Mouse (Mus musculus): ENCODE measurements around the gene Rasgrp3. TPM values are rescaled to one million over a fixed set of nuclear protein-coding genes. Genes with fewer than 3 reads are reported as not detected.
A peak's percentile ranks its signal among the peaks of the same experiment; 100 is the strongest.

Rasgrp3 gene
- total RNA-seq (2017): 0.34 TPM in 1 of 2 replicates, not detected in the other

DNA sequence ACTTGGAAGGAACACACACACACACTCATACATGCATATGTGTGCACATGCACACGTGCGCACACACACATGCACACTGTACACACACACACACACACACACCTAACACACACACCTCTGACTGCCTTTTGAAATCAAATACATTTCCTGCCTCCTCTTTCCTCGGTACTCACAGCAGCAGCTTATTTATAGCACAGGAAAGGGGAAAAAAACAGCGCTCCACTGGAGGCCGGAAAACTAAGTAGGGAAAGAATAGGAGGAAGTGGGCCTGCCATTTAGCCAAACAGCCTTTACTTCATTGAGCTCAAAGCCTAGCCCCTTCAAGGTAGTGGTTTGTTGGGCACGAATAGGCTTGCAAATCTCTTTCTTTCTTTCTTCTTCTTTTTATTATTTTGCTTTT lies at the start of gene Rasgrp3:
Gene Rasgrp3 (plus strand): TSS at position 298 of the 400 bp plus-strand sequence.
- no peak for ATAC-seq (replicated peaks; ENCODE audit: low read depth, poor library complexity, severe bottlenecking)

DNA sequence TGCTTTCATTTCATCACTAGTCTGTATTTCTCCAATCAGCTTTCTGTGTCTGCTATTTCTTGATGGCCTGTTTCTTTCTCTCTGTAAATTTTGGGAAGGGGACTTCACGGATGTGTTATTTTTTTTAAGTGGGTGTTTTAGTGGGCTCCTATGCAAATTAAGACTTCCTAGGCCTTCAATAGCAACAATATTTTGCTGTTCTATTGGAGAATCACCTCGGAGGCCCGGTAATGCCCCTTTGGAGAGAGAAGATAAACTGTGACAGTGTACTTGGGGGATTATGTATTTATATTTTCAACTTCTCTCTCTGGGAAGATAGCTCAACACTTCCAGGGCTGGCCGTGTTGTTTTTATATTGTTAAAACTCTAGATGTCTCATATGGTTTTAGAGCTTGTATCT lies 47.3 kb upstream of the Rasgrp3 start:
- ATAC-seq (replicated peaks; ENCODE audit: low read depth, poor library complexity, severe bottlenecking): no peak

DNA sequence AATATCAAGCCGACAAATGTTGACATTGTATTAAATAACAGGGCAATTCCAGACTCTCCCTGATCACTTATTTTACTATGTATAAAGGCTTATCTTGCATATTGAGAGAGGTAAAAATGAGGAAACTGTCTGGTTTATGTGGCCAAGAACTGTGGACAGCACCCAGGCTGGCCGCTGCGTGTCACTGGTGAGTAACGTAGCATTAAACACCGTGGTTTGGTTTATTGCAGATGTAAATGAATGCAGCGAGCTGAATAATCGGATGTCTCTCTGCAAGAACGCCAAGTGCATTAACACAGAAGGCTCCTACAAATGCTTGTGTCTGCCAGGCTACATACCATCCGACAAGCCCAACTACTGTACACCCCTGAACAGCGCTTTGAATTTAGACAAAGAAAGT lies 45.6 kb upstream of the Rasgrp3 start:
- ATAC-seq (replicated peaks; ENCODE audit: low read depth, poor library complexity, severe bottlenecking): 0 out of 2 replicates have a peak, but pooled peaks have one; percentile 39

DNA sequence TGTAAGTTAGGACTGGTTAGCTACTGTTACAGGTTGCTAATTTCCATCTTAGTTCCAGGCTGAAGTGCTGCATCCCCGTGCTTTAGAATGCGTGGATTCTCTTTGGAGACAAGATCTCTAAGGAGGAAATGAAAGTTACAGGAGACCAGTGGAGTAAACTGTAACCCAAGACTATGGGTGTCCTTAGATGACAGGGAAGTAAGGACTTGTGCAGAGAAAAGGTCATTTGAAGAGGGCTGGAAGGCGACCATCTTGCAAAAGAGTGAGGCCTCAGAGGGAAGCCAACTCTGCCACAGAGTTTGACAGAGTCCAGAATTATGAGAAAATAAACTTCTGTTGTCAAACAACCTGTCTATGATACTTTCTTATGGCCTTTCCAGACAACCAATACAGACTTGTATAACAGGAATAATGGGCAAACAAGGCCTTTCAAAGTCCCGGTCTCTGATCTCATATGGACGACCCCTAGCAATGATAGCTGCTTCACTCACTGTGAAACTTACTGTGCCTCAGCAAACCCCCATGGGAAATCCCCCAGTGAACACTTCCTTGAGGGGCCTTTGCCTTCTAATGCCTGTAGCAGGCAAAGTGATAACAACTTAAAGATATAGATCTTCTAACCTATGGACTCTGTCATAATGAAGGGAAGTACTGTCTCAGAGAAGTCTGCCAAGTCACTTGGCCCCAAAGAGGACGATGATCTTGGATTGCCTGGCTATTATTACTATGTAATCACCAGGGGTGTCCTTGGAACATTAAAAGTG lies 44.1 kb upstream of the Rasgrp3 start:
- 0 out of 2 replicates have a peak, but pooled peaks have one; percentile 42 for ATAC-seq (replicated peaks; ENCODE audit: low read depth, poor library complexity, severe bottlenecking)

DNA sequence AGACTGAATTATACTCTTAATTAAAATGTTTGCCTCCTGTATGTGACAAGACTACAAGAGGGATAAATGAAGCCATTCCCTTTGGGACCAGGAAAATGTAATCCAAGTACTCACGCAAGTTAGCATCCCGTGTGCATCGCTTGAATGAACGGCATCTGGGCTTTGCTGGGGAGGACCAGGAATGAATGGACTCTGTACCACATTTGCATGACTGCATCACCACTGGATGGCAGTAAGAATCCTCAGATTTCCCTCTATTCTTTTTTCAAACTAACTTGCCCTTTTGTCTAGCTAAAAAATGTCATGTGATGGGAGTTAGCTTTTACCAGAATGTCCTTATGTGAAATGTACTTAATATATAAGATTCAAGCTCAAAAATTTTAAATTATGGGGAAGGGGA lies 29.3 kb upstream of the Rasgrp3 start:
- no peak for ATAC-seq (replicated peaks; ENCODE audit: low read depth, poor library complexity, severe bottlenecking)

DNA sequence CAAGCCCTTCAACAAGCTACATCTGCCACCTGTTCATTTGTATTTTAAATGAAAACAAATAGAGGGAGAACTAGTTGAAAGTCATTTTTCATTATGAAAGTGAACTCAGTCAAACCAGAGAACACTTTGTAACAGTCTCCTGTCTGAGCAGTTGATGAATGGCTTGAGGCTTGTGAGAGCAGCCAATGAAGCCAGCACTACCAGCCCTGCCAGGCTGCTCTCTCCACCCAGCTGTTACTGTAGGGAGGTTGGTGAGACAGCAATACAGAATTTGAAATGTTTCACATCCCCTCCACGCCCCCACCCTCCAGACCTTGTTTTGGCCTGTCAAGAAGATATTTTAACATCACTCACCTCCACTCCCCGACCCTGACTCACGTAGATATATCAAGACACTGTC lies 18.8 kb upstream of the Rasgrp3 start:
- ATAC-seq (replicated peaks; ENCODE audit: low read depth, poor library complexity, severe bottlenecking): no peak

DNA sequence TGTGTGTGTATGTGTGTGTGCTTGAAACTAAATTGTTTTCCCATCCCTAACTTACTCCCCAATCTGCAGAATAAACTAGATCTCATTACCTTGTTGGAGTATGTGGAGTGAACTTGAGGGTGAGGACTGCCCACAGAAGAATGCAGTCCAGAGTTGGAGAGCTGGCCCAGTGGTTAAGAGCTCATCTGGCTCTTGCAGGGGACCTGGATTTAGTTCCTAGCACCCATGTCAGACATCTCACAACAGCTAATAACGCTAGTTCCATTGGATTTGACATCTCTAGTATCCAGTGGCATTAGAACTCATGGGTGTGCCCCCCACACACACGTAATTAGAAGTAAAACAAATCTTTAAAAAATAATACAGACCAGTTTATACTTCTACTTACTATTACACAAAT lies 1.5 kb upstream of the Rasgrp3 start:
- ATAC-seq (replicated peaks; ENCODE audit: low read depth, poor library complexity, severe bottlenecking): no peak

DNA sequence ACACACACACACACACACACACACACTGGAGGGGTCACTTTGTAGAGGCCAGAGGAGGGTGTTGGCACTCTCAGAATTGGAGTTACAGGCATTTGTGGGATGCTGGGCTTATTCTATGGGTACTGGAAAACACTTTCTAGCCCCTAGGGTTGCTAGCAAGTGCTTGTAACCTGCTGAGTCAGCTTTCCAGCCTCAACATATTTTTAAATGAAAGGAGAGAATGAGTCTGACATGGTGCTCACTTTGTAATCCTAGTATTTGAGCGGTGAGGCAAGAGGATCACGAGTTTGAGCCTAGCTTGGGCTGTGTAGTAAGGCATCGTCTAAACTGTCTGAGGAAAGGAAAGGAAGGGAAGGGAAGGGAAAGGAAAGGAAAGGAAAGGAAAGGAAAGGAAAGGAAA lies 825 bp upstream of the Rasgrp3 start:
- ATAC-seq (replicated peaks; ENCODE audit: low read depth, poor library complexity, severe bottlenecking): no peak

DNA sequence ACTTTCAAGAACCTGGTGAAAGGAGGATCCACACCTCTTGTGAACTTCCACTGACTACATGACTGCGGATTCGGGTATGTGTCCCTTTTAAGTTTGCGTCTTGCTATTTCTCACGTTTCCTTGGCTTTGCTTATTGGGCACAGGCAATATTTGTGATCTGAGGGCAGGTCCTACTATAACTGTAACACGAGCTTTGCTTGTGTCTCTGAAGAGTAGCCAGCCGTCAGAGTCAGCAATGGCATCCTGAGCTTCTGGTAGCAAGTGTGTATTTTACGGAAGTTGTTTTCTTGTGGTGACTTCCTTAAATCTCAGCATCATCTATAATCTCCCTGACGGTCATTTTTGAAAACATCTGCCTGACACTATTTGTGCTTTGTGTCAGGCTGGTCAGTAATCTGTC lies 399 bp downstream of the Rasgrp3 start:
- peak; percentile 71 for ATAC-seq (replicated peaks; ENCODE audit: low read depth, poor library complexity, severe bottlenecking)

DNA sequence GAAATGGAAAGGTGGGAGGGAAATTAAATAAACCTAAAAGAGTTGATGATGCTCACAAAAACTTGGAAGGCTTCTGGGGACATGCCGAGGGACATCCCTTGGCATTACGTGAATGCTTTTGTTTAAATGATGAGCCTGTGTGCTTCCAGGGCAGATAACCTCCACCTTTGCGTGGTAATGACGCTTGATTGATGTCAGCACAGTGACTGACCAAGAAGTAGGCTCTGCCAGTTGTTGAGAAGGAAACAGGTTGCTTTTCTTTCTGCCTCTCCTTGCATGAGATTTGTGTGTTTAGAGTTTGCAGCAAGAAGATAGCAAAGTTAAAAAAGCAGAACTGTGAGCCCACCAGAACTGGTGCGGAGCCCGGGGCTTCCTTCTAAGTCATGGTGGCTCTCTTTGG lies 1.1 kb downstream of the Rasgrp3 start:
- no peak for ATAC-seq (replicated peaks; ENCODE audit: low read depth, poor library complexity, severe bottlenecking)

DNA sequence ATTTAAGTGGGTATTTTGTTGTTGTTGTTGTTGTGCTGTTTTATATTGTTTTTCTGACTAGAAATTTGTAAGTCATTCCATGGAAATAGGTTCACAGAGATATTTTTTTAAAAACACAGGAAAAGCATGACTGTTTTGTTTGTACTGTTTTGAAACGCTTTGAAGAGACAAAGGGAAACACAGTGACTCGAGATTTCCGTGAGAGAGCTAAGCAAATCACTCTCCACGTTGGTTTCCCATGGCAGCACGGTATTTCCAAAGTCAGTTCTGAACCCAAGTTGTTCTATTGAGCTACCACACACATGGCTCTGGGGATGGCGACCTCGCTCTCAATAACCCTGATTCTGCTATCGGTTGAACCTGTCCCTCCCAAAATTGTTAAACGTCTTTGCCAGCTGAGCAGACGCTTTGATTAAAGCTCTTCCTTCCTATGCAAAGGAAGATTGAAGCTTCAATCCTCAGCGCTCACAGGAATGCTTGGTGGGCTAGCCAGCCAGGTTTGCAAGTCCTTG lies 1.6 kb downstream of the Rasgrp3 start:
- ATAC-seq (replicated peaks; ENCODE audit: low read depth, poor library complexity, severe bottlenecking): no peak

DNA sequence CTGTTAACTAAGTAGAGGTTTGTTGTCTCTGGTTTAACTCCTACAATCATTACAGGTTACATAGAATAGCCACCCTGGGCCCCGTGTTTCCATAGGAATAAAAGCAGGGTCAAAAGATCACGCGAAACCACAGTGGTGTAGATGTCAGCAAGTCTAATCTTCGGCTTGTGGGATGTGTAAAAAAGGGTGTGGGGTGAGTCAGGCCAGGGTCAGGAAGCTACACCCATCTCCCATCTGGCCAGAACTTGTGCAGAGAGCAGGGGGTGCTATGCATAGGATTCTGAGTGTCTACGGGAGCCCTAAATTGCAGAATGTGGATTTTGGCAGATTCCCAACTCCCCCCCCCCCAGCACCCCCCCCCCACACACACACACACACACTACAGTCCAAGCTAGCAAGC lies 2.5 kb downstream of the Rasgrp3 start:
- no peak for ATAC-seq (replicated peaks; ENCODE audit: low read depth, poor library complexity, severe bottlenecking)

DNA sequence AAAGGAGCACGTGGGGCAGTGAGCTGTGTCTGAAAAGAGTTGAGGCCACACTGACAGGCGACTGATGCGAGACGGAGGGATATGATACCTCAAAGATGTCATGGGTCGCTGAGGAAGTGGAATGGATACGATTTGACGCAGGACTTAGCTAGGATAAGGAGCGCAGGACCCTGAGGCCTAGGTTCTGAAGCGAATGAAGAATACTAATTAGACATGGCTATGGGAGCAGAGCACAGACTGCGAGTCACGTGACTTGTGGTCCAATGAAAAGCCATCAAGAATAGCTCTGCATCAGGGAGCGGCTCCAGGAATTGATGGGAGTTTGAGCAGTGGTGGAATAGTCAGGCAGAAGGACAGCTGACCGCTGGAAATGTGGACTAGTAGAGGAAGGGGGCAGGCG lies 3.4 kb downstream of the Rasgrp3 start:
- no peak for ATAC-seq (replicated peaks; ENCODE audit: low read depth, poor library complexity, severe bottlenecking)

DNA sequence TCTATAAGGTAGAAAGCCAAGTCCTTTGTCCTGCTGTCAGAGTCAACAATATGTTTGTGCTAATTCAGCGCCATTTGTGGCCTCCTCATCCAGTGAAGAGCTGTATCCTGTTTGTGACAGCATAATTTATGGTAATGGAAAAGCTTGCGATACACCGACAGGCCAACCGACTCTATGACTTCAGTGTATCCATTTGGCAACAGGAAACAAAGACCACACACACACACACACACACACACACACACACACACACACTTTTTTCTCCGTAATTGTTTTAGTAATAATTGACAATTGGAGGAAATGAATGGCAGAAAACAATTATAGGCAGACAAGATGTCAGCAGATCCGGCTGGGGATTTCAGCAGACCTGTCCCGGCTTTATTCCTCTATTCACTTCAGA lies 4.9 kb downstream of the Rasgrp3 start:
- peak; percentile 84 for ATAC-seq (replicated peaks; ENCODE audit: low read depth, poor library complexity, severe bottlenecking)

DNA sequence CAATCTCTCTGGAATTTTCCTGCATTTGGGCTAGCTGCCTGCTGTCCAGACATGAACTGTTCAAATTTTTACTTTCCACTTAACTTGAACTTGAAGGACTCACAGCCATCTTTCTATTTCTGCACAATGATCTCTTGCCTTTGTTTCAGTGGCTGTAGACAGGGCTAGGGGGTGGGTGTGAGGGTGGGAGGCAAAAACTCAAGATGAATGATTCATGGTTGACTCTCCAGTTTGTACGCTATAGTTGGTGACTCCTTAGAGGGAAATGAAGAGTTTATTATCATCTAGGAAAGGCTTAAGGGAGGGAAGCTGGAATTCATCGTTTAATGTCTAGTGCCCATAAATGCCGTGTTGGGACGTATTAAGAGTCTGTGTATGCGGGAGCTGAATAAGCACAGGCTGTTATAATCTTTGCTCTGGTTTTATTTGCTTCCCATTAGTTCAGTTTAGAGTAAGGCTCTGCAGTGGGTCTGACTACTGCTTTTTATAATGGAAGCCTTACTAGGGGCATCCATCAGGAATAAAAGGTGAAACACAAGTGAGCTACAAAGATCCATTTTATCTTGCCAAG lies 5.6 kb downstream of the Rasgrp3 start:
- no peak for ATAC-seq (replicated peaks; ENCODE audit: low read depth, poor library complexity, severe bottlenecking)

DNA sequence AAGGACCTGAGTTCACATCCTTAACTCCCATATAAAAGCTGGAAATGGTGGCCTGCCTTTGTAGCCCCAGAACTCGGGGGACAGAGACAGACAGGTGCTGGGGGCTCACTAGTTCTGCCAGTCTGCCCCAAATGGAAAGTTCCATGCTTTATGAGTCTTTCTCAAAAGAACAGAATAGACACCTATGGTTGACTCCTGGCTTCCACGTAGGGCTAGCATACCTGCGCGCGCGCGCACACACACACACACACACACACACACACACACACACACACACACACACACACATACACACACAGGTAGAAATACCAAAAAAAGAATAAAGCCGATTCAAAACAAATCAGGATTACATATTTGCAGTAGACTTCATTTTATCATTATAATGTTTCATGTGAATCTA lies 6.7 kb downstream of the Rasgrp3 start:
- ATAC-seq (replicated peaks; ENCODE audit: low read depth, poor library complexity, severe bottlenecking): no peak

DNA sequence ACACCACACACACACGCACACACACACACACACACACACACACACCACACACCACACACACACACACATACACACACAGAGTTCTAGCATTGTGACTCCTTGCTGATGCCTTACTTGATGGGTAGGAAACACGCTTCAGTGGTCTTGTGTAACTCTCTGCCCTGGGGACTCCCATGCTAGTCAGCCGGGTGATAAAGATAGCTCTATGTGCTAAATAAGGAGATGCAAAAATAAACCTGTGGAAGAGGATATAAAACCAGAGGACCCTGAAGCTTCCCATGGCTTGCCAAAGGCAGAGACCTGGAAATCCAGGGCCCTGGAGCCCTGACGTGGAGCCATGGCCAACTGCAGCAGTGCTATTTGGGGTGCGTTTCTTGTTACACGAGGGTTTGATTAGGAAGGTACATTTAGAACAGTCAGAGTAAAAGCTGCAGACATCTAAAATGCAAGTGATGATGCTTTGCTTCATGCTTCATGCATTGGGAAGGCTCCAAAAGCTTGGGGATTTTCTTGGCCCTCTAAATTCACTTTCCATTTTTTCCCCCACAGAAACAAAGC lies 7.4 kb downstream of the Rasgrp3 start:
- ATAC-seq (replicated peaks; ENCODE audit: low read depth, poor library complexity, severe bottlenecking): no peak

DNA sequence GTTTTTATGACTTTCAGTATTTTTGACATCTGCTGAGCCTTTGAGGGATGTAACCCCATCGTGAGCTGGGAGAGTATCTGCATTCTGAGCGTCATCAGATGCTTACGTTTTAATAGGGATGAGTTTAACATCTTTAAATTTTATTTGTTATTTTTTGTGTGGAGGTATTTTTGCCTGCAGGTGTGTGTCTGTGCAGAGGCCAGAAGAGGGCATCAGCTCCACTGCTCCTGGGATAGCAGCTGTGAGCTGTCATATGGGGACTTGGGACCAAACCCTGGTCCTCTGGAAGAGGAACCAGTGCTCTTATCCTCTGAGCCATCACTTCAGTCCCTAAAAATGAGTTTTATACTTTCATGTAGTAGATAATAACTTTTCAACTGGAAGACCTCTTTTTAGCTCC lies 12.6 kb downstream of the Rasgrp3 start:
- ATAC-seq (replicated peaks; ENCODE audit: low read depth, poor library complexity, severe bottlenecking): no peak

DNA sequence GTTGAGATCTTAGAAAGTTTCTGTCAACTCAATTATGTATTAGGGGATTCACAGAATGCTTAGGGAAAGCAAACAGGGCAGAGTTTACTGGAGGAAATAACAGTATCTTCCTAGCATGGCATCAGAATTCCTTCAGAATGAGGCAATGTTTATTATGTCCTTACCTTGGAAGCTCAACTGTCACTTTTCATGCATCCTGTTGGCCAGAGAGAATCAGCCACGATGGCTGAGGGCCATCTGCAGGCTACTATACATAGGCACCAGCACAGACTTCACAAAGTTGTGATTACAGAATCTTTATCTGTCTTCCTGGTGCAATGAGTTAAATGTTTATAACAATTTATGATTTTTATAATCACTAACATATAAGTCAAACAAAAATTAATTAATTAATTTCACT lies 13.3 kb downstream of the Rasgrp3 start:
- ATAC-seq (replicated peaks; ENCODE audit: low read depth, poor library complexity, severe bottlenecking): no peak

DNA sequence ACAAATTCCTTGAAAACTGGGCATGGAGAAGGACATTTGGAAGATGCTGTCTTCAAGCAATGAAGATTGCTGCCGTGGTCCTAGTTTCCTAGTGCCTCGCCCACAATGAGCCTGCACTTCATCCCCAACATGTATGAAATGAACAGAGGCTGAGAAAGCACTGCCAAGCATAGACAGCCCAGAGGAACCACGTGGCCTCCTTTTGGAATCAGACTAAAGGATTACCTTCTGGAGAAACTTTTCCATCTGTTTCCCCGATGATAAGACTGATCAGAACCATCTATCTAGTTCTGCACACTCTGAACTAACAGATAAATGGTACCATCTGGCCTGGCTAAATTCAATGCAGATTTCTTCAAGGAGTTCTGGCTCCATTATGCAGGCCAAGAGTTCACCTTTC lies 16.6 kb downstream of the Rasgrp3 start:
- ATAC-seq (replicated peaks; ENCODE audit: low read depth, poor library complexity, severe bottlenecking): no peak

DNA sequence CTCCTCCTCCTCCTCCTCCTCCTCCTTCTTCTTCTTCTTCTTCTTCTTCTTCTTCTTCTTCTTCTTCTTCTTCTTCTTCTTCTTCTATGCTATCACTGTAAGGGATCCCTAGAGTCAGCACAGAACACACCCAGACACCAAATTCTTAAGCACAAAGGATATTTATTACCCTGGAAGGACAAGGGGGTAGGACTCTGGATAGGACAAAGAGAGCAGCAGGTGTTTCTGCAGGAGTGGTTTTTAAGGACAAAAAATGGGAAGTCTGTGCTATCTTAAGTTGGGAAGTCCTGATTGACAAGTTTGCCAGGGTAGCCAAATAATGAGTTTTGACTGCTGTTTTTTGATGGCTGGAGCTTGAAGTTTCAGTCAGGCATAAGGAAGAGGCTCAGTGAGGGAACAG lies 17.9 kb downstream of the Rasgrp3 start:
- no peak for ATAC-seq (replicated peaks; ENCODE audit: low read depth, poor library complexity, severe bottlenecking)
